Mouse (Mus musculus) central nervous system, embryonic 11.5 days (tissue): ENCODE results near the gene Ndufa13. TPM values are rescaled to one million over a fixed set of nuclear protein-coding genes. Genes with fewer than 3 reads are reported as not detected.

ENCODE experiments used
- polyA plus RNA-seq: library from polyadenylated mRNA; depleted of rRNA; stranded (reverse); fragments of >200 nt; gene quantifications from 2 replicates; pipeline ENCODE4 v1.2.3, GENCODE M21; 2012; rRNA removed

Ndufa13 gene
- polyA plus RNA-seq = 106 and 170 TPM in 2 replicates

DNA sequence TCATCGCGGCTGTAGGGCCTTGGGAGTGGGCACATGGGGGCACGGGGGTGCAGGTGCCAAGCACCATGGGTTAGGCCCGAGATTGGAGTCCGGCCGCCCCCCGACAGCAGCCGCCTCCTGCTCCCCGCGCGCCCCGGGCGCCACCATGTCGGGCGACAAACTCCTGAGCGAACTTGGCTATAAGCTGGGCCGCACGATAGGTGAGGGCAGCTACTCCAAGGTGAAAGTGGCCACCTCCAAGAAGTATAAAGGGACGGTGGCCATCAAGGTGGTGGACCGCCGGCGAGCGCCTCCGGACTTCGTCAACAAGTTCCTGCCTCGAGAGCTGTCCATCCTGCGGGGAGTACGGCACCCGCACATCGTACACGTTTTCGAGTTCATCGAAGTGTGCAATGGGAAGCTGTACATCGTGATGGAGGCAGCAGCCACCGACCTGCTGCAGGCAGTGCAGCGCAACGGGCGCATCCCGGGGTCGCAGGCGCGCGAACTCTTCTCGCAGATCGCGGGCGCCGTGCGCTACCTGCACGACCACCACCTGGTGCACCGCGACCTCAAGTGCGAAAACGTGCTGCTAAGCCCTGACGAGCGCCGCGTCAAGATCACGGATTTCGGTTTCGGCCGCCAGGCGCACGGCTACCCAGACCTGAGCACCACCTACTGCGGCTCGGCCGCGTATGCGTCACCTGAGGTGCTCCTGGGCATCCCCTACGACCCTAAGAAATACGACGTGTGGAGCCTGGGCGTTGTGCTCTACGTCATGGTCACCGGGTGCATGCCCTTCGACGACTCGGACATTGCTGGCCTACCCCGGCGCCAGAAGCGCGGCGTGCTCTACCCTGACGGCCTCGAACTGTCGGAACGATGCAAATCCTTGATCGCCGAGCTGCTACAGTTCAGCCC lies at the start of gene Ndufa13, which contains the start of the genes Tssk6 and Yjefn3:
TSS of gene Ndufa13 (minus strand) at position 396 of the 900 bp plus-strand sequence.
TSS of gene Tssk6 (plus strand) at position 22 of the 900 bp plus-strand sequence.
TSS of gene Yjefn3 (minus strand) at position 550 of the 900 bp plus-strand sequence.

DNA sequence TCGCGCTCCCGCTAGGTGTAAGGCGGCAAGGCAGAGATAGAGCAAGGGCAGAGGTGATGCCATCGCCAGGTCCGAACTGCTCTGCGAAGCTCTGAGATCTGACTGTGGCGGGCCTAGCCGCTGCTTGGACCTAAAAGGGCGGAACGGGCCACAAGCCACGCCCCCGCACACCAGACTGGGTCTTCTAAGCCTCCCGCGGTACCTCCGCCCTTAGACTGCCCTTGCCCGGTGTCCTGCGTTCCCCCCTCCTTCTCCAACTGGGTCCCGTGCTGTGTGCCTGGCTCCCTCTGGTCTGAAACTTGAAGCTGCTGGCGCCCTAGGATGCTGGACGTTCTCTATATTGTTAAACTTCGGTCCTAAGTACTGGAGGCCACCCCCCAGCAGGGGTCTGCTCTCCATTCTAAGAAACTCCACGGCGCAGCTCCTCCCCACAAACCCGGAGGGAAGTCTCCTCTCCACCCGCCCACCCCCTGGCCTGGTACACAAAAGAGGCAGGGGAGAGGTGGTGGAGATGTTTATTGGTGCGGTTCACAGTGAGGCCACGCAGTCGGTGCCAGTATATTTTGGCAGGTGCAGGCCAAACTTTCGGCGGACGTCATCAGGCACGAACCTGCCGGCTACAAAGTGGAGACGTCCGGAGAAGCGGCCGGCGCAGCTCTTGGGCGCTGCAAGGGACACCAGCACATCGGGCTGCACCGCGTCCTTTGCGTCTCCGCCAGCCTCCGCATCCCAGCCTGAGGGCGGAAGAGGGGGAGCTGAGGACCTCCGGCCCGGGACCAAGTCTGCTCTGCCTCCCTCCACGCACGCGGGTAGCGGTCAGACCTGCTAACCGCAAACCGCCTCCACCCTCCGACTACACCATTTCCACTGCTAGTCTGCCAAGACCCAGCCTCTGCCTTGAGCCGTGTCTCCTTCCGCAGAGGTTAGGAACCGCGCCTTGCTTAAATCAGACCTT lies 14.8 kb downstream of the Ndufa13 start, which contains the start of gene Cilp2:
TSS of gene Cilp2 (minus strand) at position 399 of the 955 bp plus-strand sequence.

Other genes with a start within 250 kb of the Ndufa13 start
- 1.3 and 2.7 TPM in 2 replicates for gene Zfp964, start 248.1 kb downstream of the Ndufa13 start, polyA plus RNA-seq
- gene Zfp869, start 191.8 kb downstream of the Ndufa13 start, polyA plus RNA-seq = 19.3 and 22.5 TPM in 2 replicates
- 7.0 and 9.9 TPM in 2 replicates for gene Zfp963, start 152.6 kb downstream of the Ndufa13 start, polyA plus RNA-seq
- gene Gm20422, start 127.7 kb downstream of the Ndufa13 start, polyA plus RNA-seq = 2.1 and 3.8 TPM in 2 replicates
- 59.4 and 66.4 TPM in 2 replicates for gene Atp13a1, start 111.4 kb downstream of the Ndufa13 start, polyA plus RNA-seq
- gene Zfp866, start 111.4 kb downstream of the Ndufa13 start, polyA plus RNA-seq = 33.2 and 41.6 TPM in 2 replicates
- 24.2 and 39.2 TPM in 2 replicates for gene Gmip, start 93.9 kb downstream of the Ndufa13 start, polyA plus RNA-seq
- gene Lpar2, start 80.1 kb downstream of the Ndufa13 start, polyA plus RNA-seq = 3.5 and 6.5 TPM in 2 replicates
- 21.8 and 28.1 TPM in 2 replicates for gene Pbx4, start 70.1 kb downstream of the Ndufa13 start, polyA plus RNA-seq
- gene Cilp2, start 14.9 kb downstream of the Ndufa13 start, polyA plus RNA-seq = 0.48 and 0.56 TPM in 2 replicates
- 0.50 and 0.51 TPM in 2 replicates for gene Tssk6, start 374 bp downstream of the Ndufa13 start, polyA plus RNA-seq
- 5.5 and 10.0 TPM in 2 replicates for gene Yjefn3, start 154 bp upstream of the Ndufa13 start, polyA plus RNA-seq
- gene Gatad2a, start 93.8 kb upstream of the Ndufa13 start, polyA plus RNA-seq = 70.6 and 123 TPM in 2 replicates
- gene Mau2, start 140.2 kb upstream of the Ndufa13 start, polyA plus RNA-seq = 48.0 and 84.9 TPM in 2 replicates
- 27.0 and 29.2 TPM in 2 replicates for gene Sugp1, start 140.3 kb upstream of the Ndufa13 start, polyA plus RNA-seq
- 4.4 and 5.1 TPM in 2 replicates for gene Tm6sf2, start 170.4 kb upstream of the Ndufa13 start, polyA plus RNA-seq
- gene Hapln4, start 180.9 kb upstream of the Ndufa13 start, polyA plus RNA-seq = 0.08 and 0.17 TPM in 2 replicates
- 24.0 and 32.7 TPM in 2 replicates for gene Ncan, start 218.3 kb upstream of the Ndufa13 start, polyA plus RNA-seq
- 14.4 and 18.8 TPM in 2 replicates for gene Nr2c2ap, start 228.8 kb upstream of the Ndufa13 start, polyA plus RNA-seq
- 21.7 and 26.6 TPM in 2 replicates for gene Rfxank, start 236.6 kb upstream of the Ndufa13 start, polyA plus RNA-seq
- gene Borcs8, start 236.9 kb upstream of the Ndufa13 start, polyA plus RNA-seq = 48.8 and 80.2 TPM in 2 replicates
- 0.25 and 0.31 TPM in 2 replicates for gene Mef2b, start 237.2 kb upstream of the Ndufa13 start, polyA plus RNA-seq